9 mouse cellular contexts compared by ENCODE assay signal in genomic region chr10:5639112-5639511, GRCm38 (mm10). TPM values are rescaled to one million over a fixed set of nuclear protein-coding genes. Genes with fewer than 3 reads are reported as not detected.
A peak's percentile ranks its signal among the peaks of the same experiment; 100 is the strongest.
DNase-seq lines count a peak whose midpoint lies in the region; ATAC-seq lines count a peak whose summit lies in the region.
"Had no signal": no experiment of that assay in that cellular context is flagged by ENCODE, and none has a peak within 500 bp of the region (broad histone marks: within the 10 kb centered on the region; RNA-seq: fewer than 3 reads in every experiment).

Gene Vip, plus strand, starts transcription at chr10:5639218.

- H3K4me2 ChIP-seq in hindbrain, embryonic 12.5 days (replicated peaks), result no peak within 1 kb of the TSS

- no peak within 1 kb of the TSS for H3K4me3 ChIP-seq in hindbrain, embryonic 10.5 days
- H3K4me3 ChIP-seq in hindbrain, embryonic 12.5 days, result no peak within 1 kb of the TSS

- WGBS in hindbrain, embryonic 10.5 days, result 37% methylated on average over 8 of the region's 8 CpGs
- 34% methylated on average over 8 of the region's 8 CpGs for WGBS in hindbrain, embryonic 12.5 days
- WGBS in large intestine, adult 2 months, result 24% methylated on average over 8 of the region's 8 CpGs

- H3K27me3 ChIP-seq in hindbrain, embryonic 10.5 days (ENCODE audit: insufficient read depth, poor library complexity, severe bottlenecking), result no peaks in the 10 kb centered on the region
- H3K27me3 ChIP-seq in hindbrain, embryonic 12.5 days, result no peaks in the 10 kb centered on the region

- H3K27ac ChIP-seq in hindbrain, embryonic 10.5 days, result no peak within 1 kb of the TSS
- H3K27ac ChIP-seq in hindbrain, embryonic 12.5 days, result no peak within 1 kb of the TSS

- DNase-seq in hindbrain, embryonic 10.5 days (ENCODE audit: low spot score), result peak; percentile 44
- peak; percentile 14 for DNase-seq in thymus, postnatal 4 days
- DNase-seq in thymus, postnatal 36 days, result no peak
- no peak for DNase-seq in large intestine, adult 2 months (ENCODE audit: low read depth, low spot score)
- DNase-seq in retina, postnatal 1 day, result peak; percentile 8
- DNase-seq in cerebellum, postnatal 36 days, result no peak
- DNase-seq in B cell, adult 2 months, result no peak

- ATAC-seq in hindbrain, embryonic 12.5 days (ENCODE audit: low FRiP score), result no peak

- H3K9ac ChIP-seq in hindbrain, embryonic 12.5 days, result no peak within 1 kb of the TSS

- no peaks in the 10 kb centered on the region for H3K4me1 ChIP-seq in hindbrain, embryonic 10.5 days (replicated peaks)
- no peaks in the 10 kb centered on the region for H3K4me1 ChIP-seq in hindbrain, embryonic 12.5 days

- H3K9me3 ChIP-seq in hindbrain, embryonic 10.5 days, result no peaks in the 10 kb centered on the region
- H3K9me3 ChIP-seq in hindbrain, embryonic 12.5 days (replicated peaks), result no peaks in the 10 kb centered on the region

- H3K36me3 ChIP-seq in hindbrain, embryonic 10.5 days, result no peaks in the 10 kb centered on the region
- no peaks in the 10 kb centered on the region for H3K36me3 ChIP-seq in hindbrain, embryonic 12.5 days

RNA-seq across cellular contexts. Expression of gene Vip, which starts in this region (rescaled TPM):
- polyA plus RNA-seq in hindbrain, embryonic 10.5 days (2016; fragmentation: Nextera tagmentation; extraction: Ambion mirVana), result 0.24 and 0.90 TPM in 2 replicates
- 0.67 and 1.0 TPM in 2 replicates for polyA plus RNA-seq in hindbrain, embryonic 12.5 days (2016; fragmentation: Nextera tagmentation; extraction: Ambion mirVana)
- 27.5 and 41.0 TPM in 2 replicates for polyA plus RNA-seq in large intestine, adult 2 months (2012; rRNA removed)
- polyA plus RNA-seq: heart, embryonic 14.5 days had no signal

Comparison
In these comparisons a context has a peak if more than half of its experiments do, and no peak if none do; other contexts are left out.
1. RNA of gene Vip (polyA plus RNA-seq): 27.5 to 41.0 TPM in large intestine, adult 2 months; 0.24 to 0.90 TPM in hindbrain, embryonic 10.5 days and 0.67 to 1.0 TPM in hindbrain, embryonic 12.5 days; every median in the first group is over 10 times any median in the second.
2. DNase-seq: peak in thymus, postnatal 4 days (single experiment) and retina, postnatal 1 day (single experiment); none in thymus, postnatal 36 days (0 of 2), large intestine, adult 2 months (single experiment), cerebellum, postnatal 36 days (0 of 2) and B cell, adult 2 months (0 of 2).
3. Peak in DNase-seq in hindbrain, embryonic 10.5 days; RNA of the gene not detected or under 1 TPM.